Mouse (Mus musculus): ENCODE data around the gene Setd7. TPM values are rescaled to one million over a fixed set of nuclear protein-coding genes. Genes with fewer than 3 reads are reported as not detected.
A peak's percentile ranks its signal among the peaks of the same experiment; 100 is the strongest.

Setd7 gene
- total RNA-seq, 1 experiment from 2014 or later, result 29.5 TPM

GRCm38 (mm10) chr3:51561109-51561992 is 672 bp upstream of the Setd7 start:
- ATAC-seq (replicated peaks; ENCODE audit: low read depth, poor library complexity, severe bottlenecking), result peak; percentile 43

GRCm38 (mm10) chr3:51559594-51560450 is 857 bp downstream of the Setd7 start:
- ATAC-seq (replicated peaks; ENCODE audit: low read depth, poor library complexity, severe bottlenecking), result peak; percentile 53

GRCm38 (mm10) chr3:51555583-51555982 is 5.1 kb downstream of the Setd7 start:
- ATAC-seq (replicated peaks; ENCODE audit: low read depth, poor library complexity, severe bottlenecking), result no peak

GRCm38 (mm10) chr3:51554836-51555235 is 5.8 kb downstream of the Setd7 start:
- ATAC-seq (replicated peaks; ENCODE audit: low read depth, poor library complexity, severe bottlenecking), result no peak

GRCm38 (mm10) chr3:51554067-51554466 is 6.6 kb downstream of the Setd7 start:
- ATAC-seq (replicated peaks; ENCODE audit: low read depth, poor library complexity, severe bottlenecking), result peak; percentile 30; the same call in 1 of the 2 replicates

GRCm38 (mm10) chr3:51553497-51553875 is 7.2 kb downstream of the Setd7 start:
- 0 out of 2 replicates have a peak, but pooled peaks have one; percentile 15 for ATAC-seq (replicated peaks; ENCODE audit: low read depth, poor library complexity, severe bottlenecking)

GRCm38 (mm10) chr3:51552841-51553496 is 7.7 kb downstream of the Setd7 start:
- peak; percentile 60 for ATAC-seq (replicated peaks; ENCODE audit: low read depth, poor library complexity, severe bottlenecking)

- no peak for ATAC-seq (replicated peaks; ENCODE audit: low read depth, poor library complexity, severe bottlenecking)
Observed at GRCm38 (mm10) chr3:51552197-51552596, 8.5 kb downstream of the Setd7 start.

GRCm38 (mm10) chr3:51548987-51549579 is 11.6 kb downstream of the Setd7 start:
- ATAC-seq (replicated peaks; ENCODE audit: low read depth, poor library complexity, severe bottlenecking), result no peak

GRCm38 (mm10) chr3:51547577-51547976 is 13.1 kb downstream of the Setd7 start:
- ATAC-seq (replicated peaks; ENCODE audit: low read depth, poor library complexity, severe bottlenecking), result no peak

- ATAC-seq (replicated peaks; ENCODE audit: low read depth, poor library complexity, severe bottlenecking), result no peak
Observed at GRCm38 (mm10) chr3:51544442-51545128, 16.1 kb downstream of the Setd7 start.

GRCm38 (mm10) chr3:51540659-51541058 is 20.0 kb downstream of the Setd7 start:
- no peak for ATAC-seq (replicated peaks; ENCODE audit: low read depth, poor library complexity, severe bottlenecking)

GRCm38 (mm10) chr3:51539567-51540408 is 20.9 kb downstream of the Setd7 start:
- ATAC-seq (replicated peaks; ENCODE audit: low read depth, poor library complexity, severe bottlenecking), result peak; percentile 91

- no peak for ATAC-seq (replicated peaks; ENCODE audit: low read depth, poor library complexity, severe bottlenecking)
Observed at GRCm38 (mm10) chr3:51534013-51534412, 26.7 kb downstream of the Setd7 start.

GRCm38 (mm10) chr3:51533573-51533972 is 27.1 kb downstream of the Setd7 start:
- ATAC-seq (replicated peaks; ENCODE audit: low read depth, poor library complexity, severe bottlenecking), result no peak

- ATAC-seq (replicated peaks; ENCODE audit: low read depth, poor library complexity, severe bottlenecking), result no peak
Observed at GRCm38 (mm10) chr3:51532282-51532620, 28.4 kb downstream of the Setd7 start.

- no peak for ATAC-seq (replicated peaks; ENCODE audit: low read depth, poor library complexity, severe bottlenecking)
Observed at GRCm38 (mm10) chr3:51531473-51532281, 29.0 kb downstream of the Setd7 start.

- ATAC-seq (replicated peaks; ENCODE audit: low read depth, poor library complexity, severe bottlenecking), result no peak
Observed at GRCm38 (mm10) chr3:51526891-51527290, 33.8 kb downstream of the Setd7 start.
